Mouse (Mus musculus): Measurements from ENCODE around the gene Opcml.

DNA sequence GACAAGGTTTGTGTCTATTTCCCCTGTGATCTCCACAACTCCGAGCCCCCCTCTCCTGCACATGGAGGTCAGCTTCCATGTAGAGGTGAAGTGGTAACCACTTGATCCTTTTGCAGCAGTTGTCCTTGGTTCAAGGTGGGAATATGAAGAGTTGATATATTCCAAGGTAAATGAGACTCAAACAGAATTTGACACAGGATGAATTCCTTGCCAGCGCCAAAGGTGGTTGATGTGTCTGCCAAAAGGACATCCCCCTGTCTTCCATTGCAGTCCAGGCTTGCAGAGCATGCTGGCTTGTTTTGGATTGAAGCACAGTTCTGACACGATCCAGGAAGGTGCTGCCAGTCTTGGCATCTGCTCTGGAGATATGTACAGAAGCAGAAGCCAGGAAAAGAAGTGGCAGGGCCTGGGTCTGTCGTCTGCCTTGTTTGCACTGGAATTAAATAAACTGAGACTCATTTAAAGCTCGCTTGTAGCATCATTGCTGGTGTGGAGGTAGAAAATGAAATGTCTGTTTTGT, 893.4 kb downstream of the Opcml start:
- TF ChIP-seq POLR2A (IDR thresholded peaks at IDR 0.05; ENCODE audit: extremely low read depth, insufficient read depth, low read length) (no peak), CTCF (IDR thresholded peaks at IDR 0.05; ENCODE audit: extremely low read depth, insufficient read depth, low read length) (no peak)

All from cortical plate, adult 2 months (tissue).